Mouse (Mus musculus) brain, embryonic 14.5 days (tissue): ENCODE data around the gene Rsad1. TPM values are rescaled to one million over a fixed set of nuclear protein-coding genes. Genes with fewer than 3 reads are reported as not detected.
A peak's percentile ranks its signal among the peaks of the same experiment; 100 is the strongest.

ENCODE experiments used
- DNase-seq: peaks from one replicate; pipeline ENCODE4 v3.0.0-alpha.2; 2011; ENCODE audit warnings: low read depth
- CTCF ChIP-seq: fragments of 200-500 bp; IDR thresholded peaks from 2 replicates; pipeline ENCODE4 v1.5.1; 2012; ENCODE audit warnings: inconsistent platforms, mild to moderate bottlenecking, moderate library complexity, borderline replicate concordance; ENCODE audit not compliant: insufficient read depth, insufficient read length; ENCODE audit errors: extremely low read depth
- POLR2A ChIP-seq: fragments of 200-500 bp; IDR thresholded peaks from 2 replicates; pipeline ENCODE4 v1.6.1; 2012; ENCODE audit warnings: mild to moderate bottlenecking, inconsistent platforms, borderline replicate concordance; ENCODE audit not compliant: poor library complexity, insufficient read depth, insufficient read length, severe bottlenecking; ENCODE audit errors: extremely low read depth
- polyA plus RNA-seq: library from polyadenylated mRNA; depleted of rRNA; stranded (reverse); fragments of >200 nt; gene quantifications from 2 replicates; pipeline ENCODE4 v1.2.3, GENCODE M21; 2012; rRNA removed

The Rsad1 gene
- polyA plus RNA-seq, 1 experiment, result 8.7 TPM

DNA sequence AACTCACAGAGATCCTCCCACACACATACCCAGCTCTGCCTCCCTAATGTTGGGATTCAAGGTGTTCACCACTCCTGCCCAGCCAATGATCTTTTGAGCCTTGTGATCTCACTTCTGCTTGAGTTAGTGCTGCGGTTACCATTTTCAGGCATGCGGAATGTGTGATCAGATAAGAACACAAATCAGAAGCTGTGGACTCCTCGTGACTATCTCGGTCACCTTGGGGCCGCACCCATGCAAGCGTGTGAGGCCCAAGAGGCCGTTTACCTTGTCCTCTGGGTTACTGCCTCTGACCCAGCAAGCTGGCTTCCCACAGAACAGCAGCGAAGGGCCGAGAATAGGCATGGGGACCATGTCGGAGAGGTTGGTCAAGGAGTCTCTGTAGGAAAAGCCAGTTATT is 40.1 kb downstream of the Rsad1 start:
- TF ChIP-seq CTCF (no peak), POLR2A (no peak)

DNA sequence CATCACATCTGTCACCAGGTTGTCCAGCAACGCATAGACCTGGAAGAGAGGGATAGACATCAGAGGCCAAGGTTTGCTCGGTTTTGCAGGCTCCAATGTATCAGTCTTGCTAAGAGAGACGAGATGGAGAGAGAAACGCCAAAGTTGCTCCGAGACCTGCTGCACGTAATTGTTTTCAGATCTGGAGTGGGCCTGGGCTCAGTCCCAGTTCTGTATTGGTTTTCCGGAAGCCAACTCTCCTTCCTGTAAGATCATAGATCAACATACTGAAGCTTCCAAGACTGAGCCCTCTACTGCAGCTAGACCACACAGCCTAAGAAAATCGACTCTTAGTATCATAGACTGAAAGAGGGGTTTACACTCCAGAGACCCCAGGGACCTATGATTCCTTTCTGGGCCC is 47.6 kb downstream of the Rsad1 start:
- no peak for DNase-seq
- TF ChIP-seq CTCF, result no peak
- no peak for TF ChIP-seq POLR2A

More for the DNA sequence above, 40.1 kb downstream of the Rsad1 start:
- DNase-seq, result no peak

DNA sequence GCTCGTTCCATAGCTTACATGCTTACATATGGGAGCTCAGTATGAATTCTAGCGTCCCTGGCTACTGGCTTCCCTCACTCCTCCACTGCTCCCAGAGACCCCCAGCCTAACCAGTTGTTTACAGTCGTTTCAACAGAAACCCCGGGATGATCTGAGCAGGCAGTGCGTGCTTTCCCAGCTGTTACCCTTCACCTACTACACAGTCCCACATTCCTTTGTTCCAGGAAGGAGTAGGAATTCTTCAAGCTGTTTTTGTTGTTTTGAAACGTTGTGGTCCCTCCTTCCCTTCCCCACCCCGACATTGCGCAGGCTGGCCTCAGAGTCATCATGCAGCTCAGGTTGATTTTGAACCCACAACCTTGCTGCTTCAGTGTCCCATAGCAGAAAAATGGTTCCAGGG is 48.7 kb downstream of the Rsad1 start:
- DNase-seq, result no peak
- TF ChIP-seq POLR2A, result no peak
- no peak for TF ChIP-seq CTCF

DNA sequence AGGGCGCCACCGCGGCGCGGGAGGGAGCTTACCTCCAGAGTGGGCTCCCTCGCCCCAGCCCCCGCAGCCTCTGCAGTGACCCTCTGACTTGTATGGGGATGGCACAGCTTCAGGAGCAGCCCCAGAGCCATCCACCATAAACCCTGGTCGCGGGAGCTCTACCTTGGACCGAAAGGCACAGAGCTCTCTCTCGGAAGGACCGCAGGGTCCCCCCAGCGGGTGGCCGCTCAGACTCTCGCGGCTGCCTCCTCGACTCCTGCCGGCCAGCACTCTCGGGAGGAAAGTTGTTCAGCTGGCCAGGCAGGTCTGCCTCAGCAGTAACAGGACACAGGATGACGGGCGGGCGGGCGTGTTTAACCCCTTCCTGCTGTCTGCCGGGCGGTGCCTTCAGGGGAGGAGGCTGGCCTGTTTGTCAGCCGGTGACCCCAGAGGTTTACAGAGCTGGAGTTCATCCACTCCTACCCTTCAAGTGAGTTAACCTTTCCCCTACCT is 49.3 kb downstream of the Rsad1 start, which contains the start of gene Epn3:
Epn3 (minus strand) TSS at position 314 of the 492 bp plus-strand sequence.
- TF ChIP-seq CTCF (no peak), POLR2A (no peak)
- DNase-seq, result no peak

DNA sequence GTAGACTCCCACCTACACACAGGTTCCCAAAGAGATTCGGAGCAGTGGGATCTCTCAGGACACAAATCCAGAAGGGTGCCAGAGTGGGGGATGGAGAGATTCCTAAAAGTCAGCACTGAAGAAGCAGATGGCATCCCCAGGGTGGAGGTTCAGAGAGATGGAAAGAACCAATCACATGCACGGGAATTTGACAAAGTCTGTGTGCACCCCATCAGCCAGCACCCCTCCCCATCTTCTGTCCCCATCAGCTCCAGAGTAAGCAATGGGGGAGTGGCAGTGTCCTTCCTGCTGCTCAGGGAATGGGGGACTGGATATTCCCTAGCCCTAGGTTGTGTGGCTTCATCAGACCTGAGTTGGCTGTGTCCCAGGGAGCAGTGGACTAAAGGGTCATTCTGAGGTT is 50.0 kb downstream of the Rsad1 start:
- TF ChIP-seq CTCF, result no peak
- no peak for TF ChIP-seq POLR2A

DNA sequence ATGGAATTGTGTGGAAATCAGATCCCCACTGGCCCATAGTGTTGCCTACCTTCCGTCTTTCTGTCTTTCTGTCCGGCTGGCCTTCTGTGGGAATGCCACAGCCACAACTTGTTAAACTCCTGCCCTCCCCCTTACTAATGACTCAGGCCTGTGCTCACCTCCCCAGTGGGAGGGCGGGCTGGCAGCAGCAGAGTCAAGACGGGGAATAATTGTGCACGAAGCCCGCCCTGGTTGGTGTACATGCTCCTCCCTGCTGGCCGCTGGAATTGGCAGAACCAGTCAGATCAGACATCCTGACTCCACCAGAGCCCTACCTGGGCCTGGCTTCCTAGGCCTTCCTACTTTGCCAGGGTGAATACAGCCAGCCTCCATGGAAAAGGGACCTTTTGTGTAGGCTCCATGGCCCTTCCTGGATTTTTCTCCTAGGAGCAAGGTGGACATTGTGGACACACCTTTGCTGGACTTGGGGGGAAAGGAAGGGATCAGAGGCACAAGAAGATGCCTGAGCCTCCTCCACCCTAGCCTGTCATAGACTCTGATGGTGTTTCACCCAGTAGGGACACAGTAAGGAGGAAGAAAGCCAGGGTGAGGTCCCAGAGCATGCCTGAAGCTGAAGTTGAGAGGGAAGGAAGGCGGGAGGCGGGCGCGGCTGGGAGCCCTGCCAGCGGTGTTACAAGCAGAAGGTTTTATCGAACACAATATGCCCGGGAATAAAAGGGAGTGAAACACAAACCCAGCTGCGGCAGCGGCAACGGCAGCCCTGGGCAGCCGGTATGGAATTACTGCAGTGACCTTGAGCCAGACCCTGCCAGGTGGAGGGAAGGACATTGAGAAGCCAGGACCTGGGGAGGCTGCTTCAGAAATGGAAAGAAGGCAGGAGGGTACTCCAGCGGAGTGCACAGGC is 50.7 kb downstream of the Rsad1 start:
- DNase-seq, result peak; percentile 84
- TF ChIP-seq CTCF (no peak), POLR2A (no peak)

More for the DNA sequence above, 50.0 kb downstream of the Rsad1 start:
- DNase-seq, result peak; percentile 58

DNA sequence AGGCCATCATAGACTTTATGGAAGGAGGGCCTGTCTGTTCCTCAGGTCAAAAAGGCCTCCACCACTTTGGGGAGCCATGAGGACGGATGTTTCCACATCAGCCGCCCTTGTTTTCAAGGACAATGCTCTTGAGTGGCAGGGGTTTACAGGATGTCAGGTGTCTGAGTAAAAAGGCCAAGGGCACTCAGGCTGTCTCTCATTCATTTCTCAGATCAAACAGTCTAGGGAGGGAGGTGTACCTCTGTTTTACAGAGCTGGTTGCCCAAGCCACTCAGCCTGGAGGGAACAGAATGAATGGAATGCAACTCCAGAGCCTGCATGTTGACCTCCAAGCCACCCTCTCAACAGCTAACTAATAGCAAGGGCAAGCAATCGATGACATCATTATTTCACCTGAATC is 53.6 kb downstream of the Rsad1 start:
- no peak for TF ChIP-seq CTCF
- TF ChIP-seq POLR2A, result no peak
- no peak for DNase-seq

DNA sequence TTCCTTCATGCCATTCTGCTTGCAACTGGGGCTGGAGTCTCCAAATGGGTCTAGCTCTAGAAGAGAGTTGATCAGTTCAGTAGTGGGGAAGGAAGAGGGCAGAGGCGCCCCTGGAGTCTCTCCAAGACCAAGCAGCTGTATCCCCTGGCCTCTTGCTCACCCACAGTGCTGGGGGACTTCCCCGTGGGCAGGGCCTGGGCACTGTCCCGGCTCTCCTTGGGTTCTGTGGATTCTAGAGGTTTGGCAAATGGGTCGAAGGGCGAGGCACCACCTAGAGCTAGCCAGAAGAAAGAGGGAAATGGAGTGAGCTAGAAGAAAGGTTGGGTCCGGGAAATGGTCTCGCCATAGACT is 57.3 kb downstream of the Rsad1 start:
- no peak for DNase-seq
- TF ChIP-seq CTCF (no peak), POLR2A (no peak)

DNA sequence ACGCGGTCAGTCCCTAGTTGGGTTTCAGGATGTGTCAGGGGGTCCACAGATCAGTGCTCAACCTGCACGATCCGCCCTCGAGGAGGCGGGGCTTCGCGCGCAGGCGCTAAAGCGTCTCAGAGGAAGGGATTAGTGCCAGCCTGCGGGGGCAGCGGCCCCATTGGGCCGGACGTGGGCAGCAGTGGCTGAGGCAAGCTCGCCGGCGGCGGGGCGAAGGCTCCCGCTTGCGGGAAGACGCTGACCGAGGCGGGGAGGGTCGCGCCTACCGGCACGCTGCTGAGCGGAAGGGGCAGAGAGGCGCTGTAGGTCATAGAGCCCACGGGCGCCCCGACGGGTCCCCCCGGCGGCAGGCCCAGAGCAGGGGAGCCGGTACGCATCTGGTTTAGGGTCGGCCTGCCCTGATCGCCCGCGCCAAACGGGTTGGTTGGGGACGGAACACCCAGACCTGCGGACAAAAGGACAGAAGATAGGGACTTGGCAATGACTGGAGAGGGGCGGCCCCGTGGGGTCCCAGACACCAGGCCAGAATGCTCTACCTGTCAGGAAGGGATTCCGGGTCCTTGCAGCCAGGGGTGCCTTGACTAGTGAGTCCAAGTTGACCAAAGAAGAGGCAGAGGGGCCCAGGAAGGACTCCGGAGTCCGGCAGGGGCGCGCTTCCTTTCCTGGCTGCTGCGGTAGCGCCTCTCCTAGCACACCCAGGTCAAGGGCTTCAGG is 57.9 kb downstream of the Rsad1 start:
- peak; percentile 85 for DNase-seq
- TF ChIP-seq CTCF, result no peak
- TF ChIP-seq POLR2A, result peak; percentile 72

Other genes starting within 250 kb of the Rsad1 start
- gene Luc7l3, start 227.3 kb downstream of the Rsad1 start, polyA plus RNA-seq, result 165 and 183 TPM in 2 replicates
- gene Ankrd40, start 221.3 kb downstream of the Rsad1 start, polyA plus RNA-seq, result 47.9 and 57.0 TPM in 2 replicates
- 0.53 and 0.55 TPM in 2 replicates for gene Abcc3, start 156.3 kb downstream of the Rsad1 start, polyA plus RNA-seq
- 208 and 232 TPM in 2 replicates for gene Cacna1g, start 75.1 kb downstream of the Rsad1 start, polyA plus RNA-seq
- gene Spata20, start 63.1 kb downstream of the Rsad1 start, polyA plus RNA-seq, result 0.45 and 0.66 TPM in 2 replicates
- 0.50 and 1.5 TPM in 2 replicates for gene Epn3, start 49.3 kb downstream of the Rsad1 start, polyA plus RNA-seq
- 2.5 and 3.0 TPM in 2 replicates for gene Mycbpap, start 27.5 kb downstream of the Rsad1 start, polyA plus RNA-seq
- gene Chad, start 15.8 kb upstream of the Rsad1 start, polyA plus RNA-seq, result 0.06 and 0.44 TPM in 2 replicates
- 7.2 and 9.7 TPM in 2 replicates for gene Acsf2, start 52.6 kb upstream of the Rsad1 start, polyA plus RNA-seq
- gene Lrrc59, start 80.5 kb upstream of the Rsad1 start, polyA plus RNA-seq, result 89.6 and 112 TPM in 2 replicates
- 85.5 and 89.5 TPM in 2 replicates for gene Mrpl27, start 104.5 kb upstream of the Rsad1 start, polyA plus RNA-seq
- 7.3 and 13.5 TPM in 2 replicates for gene Eme1, start 104.7 kb upstream of the Rsad1 start, polyA plus RNA-seq
- gene Xylt2, start 128.3 kb upstream of the Rsad1 start, polyA plus RNA-seq, result 19.5 and 24.1 TPM in 2 replicates
- gene Gm11541, start 155.2 kb upstream of the Rsad1 start, polyA plus RNA-seq, result 0.04 TPM in 1 of 2 replicates, not detected in the other
- 0.08 and 0.16 TPM in 2 replicates for gene Cdc34b, start 192.5 kb upstream of the Rsad1 start, polyA plus RNA-seq
- gene Tmem92, start 233.4 kb upstream of the Rsad1 start, polyA plus RNA-seq, result not detected in 2 replicates